9 mouse cellular contexts compared by ENCODE assay signal in the genomic region with DNA sequence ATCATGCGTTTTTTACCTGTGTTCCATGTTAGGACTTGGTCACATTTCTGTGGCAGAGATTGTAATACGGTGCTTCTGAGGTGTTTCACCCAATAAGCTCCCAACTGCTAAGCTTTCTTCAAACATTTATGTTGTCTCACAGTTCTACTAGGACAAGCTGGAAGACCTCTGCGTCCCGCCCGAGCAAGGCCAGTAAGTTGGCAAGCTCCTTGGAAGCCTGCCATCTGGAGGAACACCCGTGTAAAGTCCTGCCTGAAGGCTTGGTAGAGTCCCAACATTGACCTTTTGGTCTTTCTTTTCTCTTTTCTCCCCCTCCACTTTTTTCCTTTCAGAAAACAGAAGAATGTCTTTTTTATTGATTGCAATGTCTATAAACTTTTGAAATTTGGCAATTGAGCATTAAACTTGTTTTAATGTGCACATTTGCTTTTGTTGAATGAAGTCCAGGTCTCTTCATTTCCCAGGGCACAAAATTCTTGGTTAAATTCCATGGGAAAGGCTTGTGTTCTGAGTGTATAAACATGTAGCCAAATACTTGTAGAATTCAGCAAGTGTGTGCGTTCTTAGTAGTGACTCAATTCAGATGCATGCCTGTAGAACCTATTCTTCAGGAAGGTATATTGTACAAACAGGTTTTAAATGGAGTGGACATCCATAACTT.
DNase-seq lines count a peak whose midpoint lies in the region; ATAC-seq and TF ChIP-seq lines count a peak whose summit lies in the region.
"Had no signal": no experiment of that assay in that cellular context is flagged by ENCODE, and none has a peak within 500 bp of the region (broad histone marks: within the 10 kb centered on the region; RNA-seq: fewer than 3 reads in every experiment).

No protein-coding gene starts in this region.

- no peak overlapping the region for H3K27ac ChIP-seq in lung, postnatal 0 days (ENCODE audit: low read length)
- H3K27ac ChIP-seq: embryonic facial prominence, embryonic 12.5 days had no signal

- WGBS in lung, postnatal 0 days: 43% methylated on average over 7 of the region's 7 CpGs

- no peak overlapping the region for H3K4me3 ChIP-seq in lung, postnatal 0 days (ENCODE audit: low read depth, low read length)
- H3K4me3 ChIP-seq: embryonic facial prominence, embryonic 12.5 days had no signal

- ATAC-seq in cerebellum, adult (ENCODE audit: insufficient number of reproducible peaks, low FRiP score, low TSS enrichment): peak; percentile 71
- ATAC-seq in lung, postnatal 0 days: no peak
- no peak for ATAC-seq in activated CD4-positive, CD25-positive, alpha-beta regulatory T cell, adult 4 months
- no peak for ATAC-seq in erythroid progenitor cell, adult 5-6 weeks (replicated peaks; ENCODE audit: low FRiP score, poor library complexity, severe bottlenecking)

- no peaks in the 10 kb centered on the region for H3K36me3 ChIP-seq in lung, postnatal 0 days (ENCODE audit: insufficient read depth, low read length)
- H3K36me3 ChIP-seq: embryonic facial prominence, embryonic 12.5 days had no signal

- DNase-seq in left cerebral cortex, postnatal 14 days (ENCODE audit: low spot score in 2 of 2): peak; percentile 13 to 54
- DNase-seq in left cerebral cortex, postnatal 36 days (ENCODE audit: low spot score in 2 of 2): no peak
- peak; percentile 51 to 74 for DNase-seq in heart, adult 9 months (ENCODE audit: low spot score in 2 of 2)
- DNase-seq in lung, postnatal 0 days (ENCODE audit: low spot score): peak; percentile 54
- DNase-seq in frontal cortex, postnatal 36 days (ENCODE audit: low spot score in 2 of 2): no peak

- no peak overlapping the region for H3K4me2 ChIP-seq in lung, postnatal 0 days (replicated peaks; ENCODE audit: low read depth, low read length)
- H3K4me2 ChIP-seq: embryonic facial prominence, embryonic 12.5 days had no signal

- no peaks in the 10 kb centered on the region for H3K27me3 ChIP-seq in lung, postnatal 0 days (replicated peaks; ENCODE audit: insufficient read depth, low read length)
- H3K27me3 ChIP-seq: embryonic facial prominence, embryonic 12.5 days had no signal

- no peaks in the 10 kb centered on the region for H3K9me3 ChIP-seq in lung, postnatal 0 days (ENCODE audit: low read length)
- H3K9me3 ChIP-seq: embryonic facial prominence, embryonic 12.5 days had no signal

- peaks cover 3% of the 10 kb centered on the region; the same call in 1 of the 2 replicates for H3K4me1 ChIP-seq in lung, postnatal 0 days (ENCODE audit: insufficient read depth, low read depth, low read length)
- H3K4me1 ChIP-seq: embryonic facial prominence, embryonic 12.5 days had no signal

- no peak for TF ChIP-seq EP300 in lung, postnatal 0 days (IDR thresholded peaks at IDR 0.05)

- peak; percentile 41; the same call in 1 of the 2 replicates for TF ChIP-seq CTCF in lung, postnatal 0 days (IDR thresholded peaks at IDR 0.05)

- H3K9ac ChIP-seq in lung, postnatal 0 days (replicated peaks; ENCODE audit: low read depth): no peak overlapping the region
- H3K9ac ChIP-seq: embryonic facial prominence, embryonic 12.5 days had no signal

- intact Hi-C loops in left cerebral cortex, postnatal 14 days (cut with DNase I): no loop called here
- intact Hi-C loops in left cerebral cortex, postnatal 36 days (cut with DNase I): no loop called here

Comparison
In these comparisons a context has a peak if more than half of its experiments do, and no peak if none do; other contexts are left out.
1. DNase-seq: peak in left cerebral cortex, postnatal 14 days (2 of 2), heart, adult 9 months (2 of 2) and lung, postnatal 0 days (single experiment); none in left cerebral cortex, postnatal 36 days (0 of 2) and frontal cortex, postnatal 36 days (0 of 2).